Comparison of ENCODE assay signal across 9 mouse cellular contexts in genomic region chr9:14215171-14215782, GRCm38 (mm10). TPM values are rescaled to one million over a fixed set of nuclear protein-coding genes. Genes with fewer than 3 reads are reported as not detected.
DNase-seq lines count a peak whose midpoint lies in the region; ATAC-seq and TF ChIP-seq lines count a peak whose summit lies in the region.
"Had no signal": no experiment of that assay in that cellular context is flagged by ENCODE, and none has a peak within 500 bp of the region (broad histone marks: within the 10 kb centered on the region; RNA-seq: fewer than 3 reads in every experiment).

No protein-coding gene starts in this region.

- no peak for TF ChIP-seq CTCF in Patski (IDR thresholded peaks at IDR 0.05)

- POLR2A ChIA-PET in Patski (lab: Charles Lee) = interaction anchor here (1.3 to 1.5 kb wide), 2 partner anchors 16 to 237 kb away, joined by 3 read pairs; no protein-coding TSS in a partner anchor

- ATAC-seq in Patski = peak; percentile 81

- CTCF ChIA-PET in Patski (lab: Charles Lee) = interaction anchor here (1.2 kb wide), 1 partner anchor 18 kb away, joined by 4 read pairs; no protein-coding TSS in a partner anchor

- in situ Hi-C loops in Patski (cut with MboI; ENCODE audit: low pct_unique_long_range_greater_than_20kb) = loop anchor here (10.0 kb wide), 1 partner anchor 320 kb away; no protein-coding TSS in a partner anchor

- no peaks in the 10 kb centered on the region for H3K27me3 ChIP-seq in Patski
- H3K27me3 ChIP-seq: neural tube, embryonic 13.5 days had no signal

- DNase-seq in layer of hippocampus, adult 9-11 months = peak; percentile 23
- DNase-seq in layer of hippocampus, adult 9-10 months (ENCODE audit: low spot score) = no peak
- DNase-seq in Patski (ENCODE audit: low read depth, low spot score) = peak; percentile 94
- DNase-seq in kidney, adult 8-10 months = peak; percentile 54 to 70
- DNase-seq in lung, postnatal 4 days = peak; percentile 39 to 41
- no peak for DNase-seq in testis, postnatal 14 days (ENCODE audit: low spot score)
- DNase-seq in layer of hippocampus, postnatal 25 days (ENCODE audit: extremely low spot score in 1 of 2, low spot score in 1 of 2) = no peak
- DNase-seq: heart, postnatal 10 days had no signal

RNA-seq across cellular contexts. Expression of gene Sesn3, which starts 59.6 kb away (rescaled TPM):
- polyA plus RNA-seq in Patski (2021) = 45.0 TPM
- 10 to 100 TPM; 65.0 to 67.5 TPM for total RNA-seq in layer of hippocampus, postnatal 25 days (2021)

Comparison
In these comparisons a context has a peak if more than half of its experiments do, and no peak if none do; other contexts are left out.
1. DNase-seq: peak in layer of hippocampus, adult 9-11 months (single experiment), Patski (single experiment), kidney, adult 8-10 months (2 of 2) and lung, postnatal 4 days (2 of 2); none in layer of hippocampus, adult 9-10 months (single experiment), testis, postnatal 14 days (single experiment) and layer of hippocampus, postnatal 25 days (0 of 2).